16 mouse cellular contexts compared by ENCODE assay signal in genomic region chr2:45421774-45422173, GRCm38 (mm10).
"Had no signal": no experiment of that assay in that cellular context is flagged by ENCODE, and none has a peak within 500 bp of the region (broad histone marks: within the 10 kb centered on the region; RNA-seq: fewer than 3 reads in every experiment).

No protein-coding gene starts in this region.

- H3K4me2 ChIP-seq: liver, embryonic 13.5 days; liver, embryonic 15.5 days; midbrain, embryonic 11.5 days; midbrain, embryonic 13.5 days; midbrain, embryonic 15.5 days; neural tube, embryonic 12.5 days; stomach, embryonic 15.5 days had no signal

- H3K36me3 ChIP-seq: liver, embryonic 13.5 days; liver, embryonic 15.5 days; midbrain, embryonic 13.5 days; midbrain, embryonic 15.5 days; neural tube, embryonic 12.5 days; stomach, embryonic 15.5 days had no signal

- H3K4me1 ChIP-seq: liver, embryonic 13.5 days; liver, embryonic 15.5 days; midbrain, embryonic 13.5 days; midbrain, embryonic 15.5 days; neural tube, embryonic 12.5 days; stomach, embryonic 15.5 days had no signal

- ATAC-seq: liver, postnatal 0 days; midbrain, embryonic 13.5 days; midbrain, embryonic 15.5 days had no signal

- H3K9ac ChIP-seq: liver, embryonic 13.5 days; liver, embryonic 15.5 days; liver, postnatal 0 days; midbrain, embryonic 13.5 days; midbrain, embryonic 15.5 days; neural tube, embryonic 12.5 days; stomach, embryonic 15.5 days had no signal

- H3K27me3 ChIP-seq: liver, embryonic 13.5 days; liver, embryonic 15.5 days; megakaryocyte, embryonic 14.5 days; midbrain, embryonic 13.5 days; midbrain, embryonic 15.5 days; neural tube, embryonic 12.5 days; stomach, embryonic 15.5 days had no signal

- DNase-seq: liver, embryonic 13.5 days; liver, postnatal 0 days; lung, adult 2 months; right cerebral cortex, postnatal 14 days; thymus, adult 2 months; thymus, postnatal 25 days; thymus, postnatal 4 days had no signal

- H3K27ac ChIP-seq: liver, embryonic 13.5 days; liver, embryonic 15.5 days; macrophage; midbrain, embryonic 13.5 days; midbrain, embryonic 15.5 days; neural tube, embryonic 12.5 days; stomach, embryonic 15.5 days; stomach, postnatal 0 days had no signal

- H3K9me3 ChIP-seq: liver, embryonic 13.5 days; liver, embryonic 15.5 days; megakaryocyte, embryonic 14.5 days; midbrain, embryonic 13.5 days; midbrain, embryonic 15.5 days; neural tube, embryonic 12.5 days; stomach, embryonic 15.5 days had no signal

- H3K4me3 ChIP-seq: liver, embryonic 13.5 days; liver, embryonic 15.5 days; megakaryocyte, embryonic 14.5 days; midbrain, embryonic 13.5 days; midbrain, embryonic 15.5 days; neural tube, embryonic 12.5 days; stomach, embryonic 15.5 days had no signal
